Mouse (Mus musculus): ENCODE data around the gene Ces4a.
"Not testable (repeated sequence)": the region's sequence is repeated elsewhere in the genome, so short reads cannot be mapped to it uniquely, and the experiment has no call there.

The Ces4a gene

GRCm38 (mm10) chr8:105131509-105131908 lies at the start of gene Ces4a:
TSS of gene Ces4a (plus strand) at chr8:105131800.
- no peak for DNase-seq

GRCm38 (mm10) chr8:105083449-105084050 lies 48.0 kb upstream of the Ces4a start, which contains the start of gene Ces3b:
TSS of gene Ces3b (plus strand) at chr8:105083753.
- no peak for DNase-seq

GRCm38 (mm10) chr8:105088166-105088565 lies 43.4 kb upstream of the Ces4a start:
- DNase-seq = not testable (repeated sequence)

GRCm38 (mm10) chr8:105088581-105088980 lies 43.0 kb upstream of the Ces4a start:
- no peak for DNase-seq

GRCm38 (mm10) chr8:105093992-105094391 lies 37.6 kb upstream of the Ces4a start:
- no peak for DNase-seq

- not testable (repeated sequence) for DNase-seq
Measured at GRCm38 (mm10) chr8:105102101-105102785, 29.4 kb upstream of the Ces4a start.

- DNase-seq = not testable (repeated sequence)
Measured at GRCm38 (mm10) chr8:105103701-105104100, 27.9 kb upstream of the Ces4a start.

GRCm38 (mm10) chr8:105104220-105104619 lies 27.4 kb upstream of the Ces4a start:
- no peak for DNase-seq

- no peak for DNase-seq
Measured at GRCm38 (mm10) chr8:105129864-105130263, 1.7 kb upstream of the Ces4a start.

- DNase-seq = peak; percentile 56 to 65
Measured at GRCm38 (mm10) chr8:105138423-105138822, 6.8 kb downstream of the Ces4a start.

GRCm38 (mm10) chr8:105142395-105142794 lies 10.8 kb downstream of the Ces4a start:
- no peak for DNase-seq

GRCm38 (mm10) chr8:105151654-105152053 lies 20.1 kb downstream of the Ces4a start:
- DNase-seq = no peak

- DNase-seq = peak; percentile 62 to 67
Measured at GRCm38 (mm10) chr8:105152623-105153398, 21.2 kb downstream of the Ces4a start.

GRCm38 (mm10) chr8:105154316-105154715 lies 22.7 kb downstream of the Ces4a start:
- no peak for DNase-seq

GRCm38 (mm10) chr8:105155091-105155745 lies 23.6 kb downstream of the Ces4a start:
- no peak for DNase-seq

- peak in 1 of 2 experiments; percentile 14 for DNase-seq
Measured at GRCm38 (mm10) chr8:105157555-105157954, 26.0 kb downstream of the Ces4a start.

GRCm38 (mm10) chr8:105158084-105158483 lies 26.5 kb downstream of the Ces4a start:
- DNase-seq = no peak

- DNase-seq = no peak
Measured at GRCm38 (mm10) chr8:105161121-105161652, 29.6 kb downstream of the Ces4a start.

- no peak for DNase-seq
Measured at GRCm38 (mm10) chr8:105164272-105164902, 32.8 kb downstream of the Ces4a start.

- DNase-seq = no peak
Measured at GRCm38 (mm10) chr8:105165191-105165590, 33.6 kb downstream of the Ces4a start.

- no peak for DNase-seq
Measured at GRCm38 (mm10) chr8:105167116-105167515, 35.5 kb downstream of the Ces4a start.

- DNase-seq = no peak
Measured at GRCm38 (mm10) chr8:105169582-105169981, 38.0 kb downstream of the Ces4a start.
